Mouse (Mus musculus) gastrocnemius, adult 2 months (tissue): ENCODE measurements around the gene St8sia2. TPM values are rescaled to one million over a fixed set of nuclear protein-coding genes. Genes with fewer than 3 reads are reported as not detected.

Experiments used
- DNase-seq: peaks from one replicate; pipeline ENCODE4 v3.0.0; 2022
- H3K27ac ChIP-seq: fragments of 200-600 bp; 2 replicates; pipeline ENCODE4 v1.8.1; 2022; ENCODE audit warnings: mild to moderate bottlenecking
- H3K4me3 ChIP-seq: fragments of 200-600 bp; 2 replicates; pipeline ENCODE4 v1.8.1; 2022; ENCODE audit warnings: mild to moderate bottlenecking, moderate library complexity
- CTCF ChIP-seq: fragments of 200-600 bp; IDR thresholded peaks from 2 replicates; pipeline ENCODE4 v1.8.1; 2022; ENCODE audit warnings: antibody characterized with exemption, mild to moderate bottlenecking, moderate library complexity
- intact Hi-C: fragments of 180-260 bp; cut with DNase I; formaldehyde crosslinking; loops from one replicate; pipeline ENCODE4 v1.15.1; 2025
- long read RNA-seq, 2 experiments: library from polyadenylated mRNA; stranded (forward); transcript quantifications; one replicate each; pipeline ENCODE4 v2.0.0; 2021
- total RNA-seq, 2 experiments: library from RNA; stranded (reverse); gene quantifications; 2 replicates each; pipeline ENCODE4 v1.2.3; 2021

The St8sia2 gene
- total RNA-seq = under 1 TPM; 0.33 to 0.42 TPM
- long read RNA-seq, experiment 1 = 0 reads
- long read RNA-seq, experiment 2 = 0 reads

DNA sequence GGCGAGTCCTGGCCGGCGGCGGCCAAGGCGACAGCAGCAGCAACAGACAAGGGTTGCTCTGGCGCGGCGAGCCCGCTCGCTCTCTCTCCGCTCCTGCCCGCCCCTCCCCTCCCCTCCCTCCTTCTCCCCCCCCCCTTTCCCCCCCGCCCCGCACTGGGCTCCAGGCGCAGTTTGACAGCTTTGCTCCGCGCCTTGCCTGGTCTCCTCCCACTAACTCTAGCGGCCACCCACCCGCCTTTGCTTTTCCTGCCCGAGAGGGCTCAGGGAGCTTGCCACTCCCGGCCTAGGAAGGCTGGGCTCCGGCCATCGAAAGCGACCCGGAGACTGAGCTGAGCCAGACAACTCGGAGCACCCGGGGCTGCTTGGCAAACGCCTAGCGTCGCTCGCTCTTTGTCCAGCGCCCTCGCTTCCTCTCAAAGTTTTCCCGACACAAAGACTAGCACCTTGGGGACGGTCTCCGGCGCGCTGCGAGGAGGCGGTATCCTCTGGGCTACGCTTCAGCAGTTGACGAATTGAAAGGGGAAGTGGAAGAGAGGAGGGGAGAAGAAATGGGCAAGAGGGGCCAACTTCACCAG, at the start of gene St8sia2:
St8sia2 (minus strand) TSS at position 90 of the 575 bp plus-strand sequence.
- no peak for TF ChIP-seq CTCF
- intact Hi-C loops = loop anchor here (10.0 kb wide), 1 partner anchor 359 kb away; no protein-coding TSS in a partner anchor
- peak; percentile 52 for DNase-seq
- Histone ChIP-seq H3K27ac (no peak within 1 kb of the TSS), H3K4me3 (peak within 1 kb of the TSS; percentile 80)

- no peak for DNase-seq
- intact Hi-C loops = no loop called here
- no peak overlapping the region for H3K27ac ChIP-seq
- no peak overlapping the region for H3K4me3 ChIP-seq
- no peak for TF ChIP-seq CTCF
These were observed 47.6 kb upstream of the St8sia2 start for GRCm38 (mm10) chr7:74061076-74061475.

- Histone ChIP-seq H3K4me3 (no peak overlapping the region), H3K27ac (no peak overlapping the region)
- no peak for TF ChIP-seq CTCF
- intact Hi-C loops = no loop called here
- DNase-seq = no peak
These were observed 46.9 kb upstream of the St8sia2 start for GRCm38 (mm10) chr7:74060306-74060946.

GRCm38 (mm10) chr7:74059684-74060083, 46.2 kb upstream of the St8sia2 start:
- no peak for TF ChIP-seq CTCF
- Histone ChIP-seq H3K27ac (no peak overlapping the region), H3K4me3 (no peak overlapping the region)
- intact Hi-C loops = no loop called here
- no peak for DNase-seq

- Histone ChIP-seq H3K27ac (no peak overlapping the region), H3K4me3 (no peak overlapping the region)
- no peak for DNase-seq
- TF ChIP-seq CTCF = no peak
- intact Hi-C loops = no loop called here
These were observed 42.3 kb upstream of the St8sia2 start for GRCm38 (mm10) chr7:74055753-74056152.

DNA sequence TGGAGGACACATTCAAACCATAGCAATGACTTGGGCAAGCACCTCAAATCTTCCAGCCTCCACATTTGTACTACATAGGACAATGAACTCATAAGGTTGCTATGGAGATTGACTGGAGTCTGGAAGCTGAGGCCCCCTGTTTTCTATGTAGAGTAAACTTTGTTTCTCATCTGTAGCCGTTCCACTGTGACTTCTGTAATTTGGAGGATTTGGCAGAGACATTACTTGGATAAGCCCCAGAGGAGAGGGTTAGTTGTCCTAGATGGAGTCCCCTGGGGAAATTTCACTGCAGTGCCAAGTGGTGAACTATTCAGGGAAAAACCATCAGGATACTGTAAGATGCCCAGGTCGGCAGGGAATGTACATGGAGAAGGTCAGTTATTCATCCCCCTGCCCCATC, 34.1 kb upstream of the St8sia2 start:
- no peak for DNase-seq
- no peak for TF ChIP-seq CTCF
- no peak overlapping the region for H3K4me3 ChIP-seq
- no peak overlapping the region for H3K27ac ChIP-seq
- intact Hi-C loops = no loop called here

GRCm38 (mm10) chr7:74045166-74045957, 31.9 kb upstream of the St8sia2 start:
- intact Hi-C loops = no loop called here
- Histone ChIP-seq H3K27ac (no peak overlapping the region), H3K4me3 (no peak overlapping the region)
- no peak for TF ChIP-seq CTCF
- DNase-seq = no peak

GRCm38 (mm10) chr7:74043562-74044138, 30.2 kb upstream of the St8sia2 start:
- TF ChIP-seq CTCF = no peak
- H3K27ac ChIP-seq = no peak overlapping the region
- DNase-seq = no peak
- intact Hi-C loops = no loop called here
- no peak overlapping the region for H3K4me3 ChIP-seq

GRCm38 (mm10) chr7:74025007-74025406, 11.5 kb upstream of the St8sia2 start:
- H3K27ac ChIP-seq = no peak overlapping the region
- TF ChIP-seq CTCF = peak; percentile 67
- no peak overlapping the region for H3K4me3 ChIP-seq
- intact Hi-C loops = loop anchor here (2.0 kb wide), 1 partner anchor 332 kb away; no protein-coding TSS in a partner anchor
- DNase-seq = peak; percentile 56

GRCm38 (mm10) chr7:74024171-74024570, 10.7 kb upstream of the St8sia2 start:
- DNase-seq = no peak
- intact Hi-C loops = loop anchor here (2.0 kb wide), 1 partner anchor 333 kb away; no protein-coding TSS in a partner anchor
- TF ChIP-seq CTCF = no peak

DNA sequence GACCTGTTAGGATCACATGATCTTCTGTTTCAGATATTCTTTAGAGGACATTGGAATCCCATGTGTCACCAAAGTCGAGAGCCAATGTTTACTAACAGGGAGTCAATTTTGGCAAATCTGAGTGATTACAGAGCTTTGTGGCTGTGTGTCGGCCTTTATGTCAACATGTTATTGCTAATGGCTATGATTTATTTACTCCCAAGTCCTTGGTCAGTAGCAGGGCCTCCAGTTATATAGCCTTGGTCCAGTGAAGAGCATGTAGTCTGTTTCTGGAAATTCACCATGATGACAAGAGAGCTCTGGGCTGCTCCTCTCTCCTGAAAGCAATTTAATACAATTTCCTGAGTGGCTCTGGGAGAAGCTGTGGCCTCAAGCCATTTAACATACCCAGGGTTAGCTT, 9.1 kb upstream of the St8sia2 start:
- Histone ChIP-seq H3K4me3 (no peak overlapping the region), H3K27ac (no peak overlapping the region)
- DNase-seq = no peak
- no peak for TF ChIP-seq CTCF
- intact Hi-C loops = no loop called here

More at GRCm38 (mm10) chr7:74024171-74024570, 10.7 kb upstream of the St8sia2 start:
- Histone ChIP-seq H3K4me3 (no peak overlapping the region), H3K27ac (no peak overlapping the region)

- Histone ChIP-seq H3K27ac (no peak overlapping the region), H3K4me3 (no peak overlapping the region)
- no peak for TF ChIP-seq CTCF
- intact Hi-C loops = no loop called here
- DNase-seq = no peak
These were observed 8.3 kb upstream of the St8sia2 start for GRCm38 (mm10) chr7:74021771-74022170.

DNA sequence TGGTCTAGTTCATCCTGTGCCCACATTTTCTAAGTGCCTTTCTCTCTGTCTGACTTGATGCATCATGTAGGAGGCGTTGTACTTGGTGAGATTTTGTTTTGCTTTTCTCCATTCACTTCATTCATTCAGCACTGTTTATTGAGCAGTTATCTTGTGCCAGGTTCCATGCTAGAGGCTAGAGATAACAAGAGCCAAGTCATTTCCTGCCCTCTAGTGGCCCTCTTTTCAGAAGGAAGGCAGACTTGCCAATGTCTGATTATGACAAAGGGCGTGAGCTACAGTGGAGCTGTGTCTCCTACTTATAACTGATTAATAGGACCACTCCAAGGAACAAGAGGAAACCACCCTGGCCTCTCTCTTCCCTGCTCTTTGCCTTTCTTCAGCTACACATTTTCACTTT, 3.1 kb upstream of the St8sia2 start:
- no peak for DNase-seq
- TF ChIP-seq CTCF = peak; percentile 11; the same call in 1 of the 2 replicates
- intact Hi-C loops = loop anchor here (10.0 kb wide), 1 partner anchor 362 kb away; no protein-coding TSS in a partner anchor
- no peak overlapping the region for H3K4me3 ChIP-seq
- no peak overlapping the region for H3K27ac ChIP-seq
